Mouse (Mus musculus) heart, postnatal 4 days (tissue): ENCODE measurements around the gene Flywch2. TPM values are rescaled to one million over a fixed set of nuclear protein-coding genes. Genes with fewer than 3 reads are reported as not detected.

ENCODE experiments used
- DNase-seq: peaks from one replicate; pipeline ENCODE4 v3.0.0; 2021
- total RNA-seq, 2 experiments: library from RNA; stranded (reverse); gene quantifications; 2 replicates each; pipeline ENCODE4 v1.2.3; 2021

The Flywch2 gene
- total RNA-seq: 1 to 10 TPM; 1.2 to 2.2 TPM

- DNase-seq: peak; percentile 71
Measured at GRCm38 (mm10) chr17:23785561-23786471, at the start of gene Flywch2. Flywch2 (minus strand) TSS chr17:23786081.

- DNase-seq: no peak
Measured at GRCm38 (mm10) chr17:23831201-23831600, 45.3 kb upstream of the Flywch2 start.

- DNase-seq: peak; percentile 85
Measured at GRCm38 (mm10) chr17:23829064-23829619, 43.3 kb upstream of the Flywch2 start, which contains the start of gene Elob. Elob (minus strand) TSS chr17:23829136.

- peak; percentile 60 for DNase-seq
Measured at GRCm38 (mm10) chr17:23828271-23829001, 42.6 kb upstream of the Flywch2 start.

- no peak for DNase-seq
Measured at GRCm38 (mm10) chr17:23825591-23825990, 39.7 kb upstream of the Flywch2 start.

- no peak for DNase-seq
Measured at GRCm38 (mm10) chr17:23823614-23824013, 37.7 kb upstream of the Flywch2 start.

GRCm38 (mm10) chr17:23823018-23823417, 37.1 kb upstream of the Flywch2 start:
- DNase-seq: no peak

- no peak for DNase-seq
Measured at GRCm38 (mm10) chr17:23822094-23822493, 36.2 kb upstream of the Flywch2 start.

- no peak for DNase-seq
Measured at GRCm38 (mm10) chr17:23820731-23821130, 34.9 kb upstream of the Flywch2 start.

GRCm38 (mm10) chr17:23819235-23819634, 33.4 kb upstream of the Flywch2 start:
- no peak for DNase-seq

GRCm38 (mm10) chr17:23818579-23818978, 32.7 kb upstream of the Flywch2 start:
- no peak for DNase-seq

GRCm38 (mm10) chr17:23815641-23816040, 29.8 kb upstream of the Flywch2 start:
- DNase-seq: no peak

GRCm38 (mm10) chr17:23807918-23808317, 22.0 kb upstream of the Flywch2 start:
- no peak for DNase-seq

GRCm38 (mm10) chr17:23806867-23807266, 21.0 kb upstream of the Flywch2 start:
- DNase-seq: peak; percentile 67

- no peak for DNase-seq
Measured at GRCm38 (mm10) chr17:23804426-23805085, 18.7 kb upstream of the Flywch2 start.

- DNase-seq: peak; percentile 87
Measured at GRCm38 (mm10) chr17:23803366-23804041, 17.6 kb upstream of the Flywch2 start.

GRCm38 (mm10) chr17:23802746-23803365, 17.0 kb upstream of the Flywch2 start:
- DNase-seq: peak; percentile 97

GRCm38 (mm10) chr17:23801627-23802026, 15.7 kb upstream of the Flywch2 start:
- no peak for DNase-seq

- DNase-seq: no peak
Measured at GRCm38 (mm10) chr17:23797316-23797715, 11.4 kb upstream of the Flywch2 start.

GRCm38 (mm10) chr17:23795323-23795722, 9.4 kb upstream of the Flywch2 start:
- no peak for DNase-seq

GRCm38 (mm10) chr17:23791079-23791357, 5.1 kb upstream of the Flywch2 start:
- no peak for DNase-seq
